Mouse (Mus musculus) lung, postnatal 0 days (tissue): ENCODE measurements around the gene Sox11. TPM values are rescaled to one million over a fixed set of nuclear protein-coding genes. Genes with fewer than 3 reads are reported as not detected.

Experiments
- ATAC-seq: fragments of 200-750 bp; cut with Nextera tagmentation; 2 replicates; pipeline ENCODE4 v1.8.0; 2017; ENCODE audit warnings: moderate library complexity
- DNase-seq: peaks from one replicate; pipeline ENCODE4 v3.0.0-alpha.2; 2016; ENCODE audit warnings: low spot score
- H3K27ac ChIP-seq: fragments of 300-500 bp; sonication (generic); 2 replicates; pipeline ENCODE4 v1.5.1; 2014; ENCODE audit warnings: antibody characterized with exemption, mild to moderate bottlenecking, low read length, mixed read lengths
- H3K27me3 ChIP-seq: fragments of 300-500 bp; sonication (generic); replicated peaks from 2 replicates; pipeline ENCODE4 v1.6.1; 2014; ENCODE audit warnings: low read length, mixed read lengths; ENCODE audit not compliant: insufficient read depth
- H3K36me3 ChIP-seq: fragments of 300-500 bp; sonication (generic); 2 replicates; pipeline ENCODE4 v1.6.1; 2014; ENCODE audit warnings: low read length, mixed read lengths; ENCODE audit not compliant: insufficient read depth
- H3K4me1 ChIP-seq: fragments of 300-500 bp; sonication (generic); 2 replicates; pipeline ENCODE4 v1.6.1; 2014; ENCODE audit warnings: antibody characterized with exemption, low read depth, low read length, mixed read lengths; ENCODE audit not compliant: insufficient read depth
- H3K4me2 ChIP-seq: fragments of 300-500 bp; sonication (generic); replicated peaks from 2 replicates; pipeline ENCODE4 v1.6.1; 2014; ENCODE audit warnings: low read depth, mild to moderate bottlenecking, low read length, moderate library complexity, mixed read lengths
- H3K4me3 ChIP-seq: fragments of 300-500 bp; sonication (generic); 2 replicates; pipeline ENCODE4 v1.5.1; 2014; ENCODE audit warnings: low read depth, low read length
- H3K9ac ChIP-seq: fragments of 300-500 bp; sonication (generic); replicated peaks from 2 replicates; pipeline ENCODE4 v1.6.1; 2014; ENCODE audit warnings: low read depth, mild to moderate bottlenecking
- H3K9me3 ChIP-seq: fragments of 300-500 bp; sonication (generic); 2 replicates; pipeline ENCODE4 v1.6.1; 2016; ENCODE audit warnings: low read length, mixed read lengths
- CTCF ChIP-seq: IDR thresholded peaks from 2 replicates; pipeline ENCODE4 v1.5.1; 2016; ENCODE audit warnings: antibody characterized with exemption, mild to moderate bottlenecking
- EP300 ChIP-seq: IDR thresholded peaks from 2 replicates; pipeline ENCODE4 v1.6.1; 2016; ENCODE audit warnings: antibody characterized with exemption, mild to moderate bottlenecking, control low read depth
- WGBS: fragments of 180-500 bp; shearing (Covaris S2); extraction: QIAGEN DNeasy Blood & Tissue Kit; methylation state at CpG from one replicate; pipeline ENCODE4 v1.1.7; 2014; 5-methylcytosine and 5-hydroxymethylcytosine counted together
- polyA plus RNA-seq: library from polyadenylated mRNA; unstranded; fragments of >200 nt; fragmentation: Nextera tagmentation; extraction: Ambion mirVana; gene quantifications from 2 replicates; pipeline ENCODE4 v1.2.1, GENCODE M21; 2015

The Sox11 gene
- polyA plus RNA-seq, 1 experiment from 2014 or later: 9.2 TPM

DNA sequence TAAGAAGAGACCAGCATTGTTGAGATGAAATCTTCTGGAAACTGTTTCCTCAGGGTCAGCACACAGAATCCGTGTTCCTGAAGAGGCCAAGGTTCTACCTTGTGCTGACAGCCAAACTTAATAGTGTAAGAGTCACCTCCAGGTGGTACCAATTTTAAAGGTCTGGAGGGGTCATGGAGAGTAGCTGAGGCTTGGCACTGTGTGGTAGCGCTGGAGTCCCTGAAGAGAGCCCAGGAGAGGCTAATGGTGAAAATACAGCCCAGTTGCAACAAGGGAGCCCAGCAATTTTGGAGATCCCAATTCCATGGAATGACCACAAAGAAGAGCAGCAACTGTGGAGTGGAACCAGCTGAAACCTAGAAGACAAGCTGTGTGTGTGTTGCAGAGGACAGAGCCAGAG, 25.1 kb upstream of the Sox11 start:
- no peaks in the 10 kb centered on the region for H3K4me1 ChIP-seq
- 80% methylated on average over 2 of the region's 2 CpGs for WGBS
- DNase-seq (no peak), ATAC-seq (no peak)
- TF ChIP-seq EP300 (no peak), CTCF (no peak)
- H3K9me3 ChIP-seq: no peaks in the 10 kb centered on the region
- H3K36me3 ChIP-seq: no peaks in the 10 kb centered on the region
- no peaks in the 10 kb centered on the region for H3K27me3 ChIP-seq
- no peak overlapping the region for H3K27ac ChIP-seq
- no peak overlapping the region for H3K9ac ChIP-seq
- no peak overlapping the region for H3K4me3 ChIP-seq
- H3K4me2 ChIP-seq: no peak overlapping the region

- ATAC-seq: no peak
- Histone ChIP-seq H3K4me3 (no peak overlapping the region), H3K9ac (no peak overlapping the region), H3K27ac (no peak overlapping the region), H3K4me1 (no peaks in the 10 kb centered on the region), H3K36me3 (no peaks in the 10 kb centered on the region), H3K27me3 (no peaks in the 10 kb centered on the region), H3K9me3 (no peaks in the 10 kb centered on the region), H3K4me2 (no peak overlapping the region)
- TF ChIP-seq CTCF (no peak), EP300 (no peak)
- no peak for DNase-seq
- WGBS: 88% methylated on average over 16 of the region's 16 CpGs
Measured at GRCm38 (mm10) chr12:27363840-27364640, 21.7 kb upstream of the Sox11 start.

- no peak for ATAC-seq
- peak; percentile 11 for DNase-seq
- TF ChIP-seq EP300 (no peak), CTCF (no peak)
- Histone ChIP-seq H3K4me1 (no peaks in the 10 kb centered on the region), H3K4me2 (no peak overlapping the region), H3K9me3 (no peaks in the 10 kb centered on the region), H3K27ac (no peak overlapping the region), H3K9ac (no peak overlapping the region), H3K27me3 (no peaks in the 10 kb centered on the region), H3K4me3 (no peak overlapping the region), H3K36me3 (no peaks in the 10 kb centered on the region)
- WGBS: 23% methylated on average over 12 of the region's 12 CpGs
Measured at GRCm38 (mm10) chr12:27357076-27357637, 14.8 kb upstream of the Sox11 start.

DNA sequence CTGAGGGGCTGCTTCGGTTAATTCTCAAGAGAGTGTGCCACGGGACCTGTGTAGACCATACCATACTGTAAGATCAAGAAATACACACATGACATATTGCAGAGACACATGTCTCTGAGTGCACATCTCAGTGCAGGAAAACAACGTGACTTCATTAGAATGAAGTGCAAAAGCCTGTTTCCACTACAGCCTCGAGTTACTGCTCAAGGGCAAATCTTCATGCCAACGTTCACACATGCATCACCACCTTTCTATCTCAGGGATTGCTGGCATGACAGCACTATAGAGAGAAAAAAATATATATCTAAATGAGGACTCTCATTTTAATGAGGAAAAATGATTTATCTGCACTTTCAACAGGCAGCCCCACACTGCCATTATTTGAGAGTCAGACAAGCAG, 14.2 kb upstream of the Sox11 start:
- H3K36me3 ChIP-seq: no peaks in the 10 kb centered on the region
- no peak overlapping the region for H3K9ac ChIP-seq
- no peaks in the 10 kb centered on the region for H3K4me1 ChIP-seq
- WGBS: 77% methylated on average over 5 of the region's 5 CpGs
- H3K4me3 ChIP-seq: no peak overlapping the region
- no peak overlapping the region for H3K4me2 ChIP-seq
- no peak for TF ChIP-seq EP300
- TF ChIP-seq CTCF: no peak
- no peak overlapping the region for H3K27ac ChIP-seq
- H3K27me3 ChIP-seq: no peaks in the 10 kb centered on the region
- no peak for ATAC-seq
- no peaks in the 10 kb centered on the region for H3K9me3 ChIP-seq
- DNase-seq: no peak

- no peaks in the 10 kb centered on the region for H3K4me1 ChIP-seq
- H3K36me3 ChIP-seq: no peaks in the 10 kb centered on the region
- WGBS: 15% methylated on average over 17 of the region's 17 CpGs
- peak overlapping the region; percentile 96 for H3K4me2 ChIP-seq
- no peak for TF ChIP-seq EP300
- TF ChIP-seq CTCF: no peak
- no peaks in the 10 kb centered on the region for H3K27me3 ChIP-seq
- peak overlapping the region; percentile 67 for H3K4me3 ChIP-seq
- ATAC-seq: no peak
- no peak for DNase-seq
- H3K9ac ChIP-seq: no peak overlapping the region
- no peaks in the 10 kb centered on the region for H3K9me3 ChIP-seq
- 0 out of 2 replicates have a peak overlapping the region, but pooled peaks have one; percentile 47 for H3K27ac ChIP-seq
Measured at GRCm38 (mm10) chr12:27343606-27344410, 1.4 kb upstream of the Sox11 start.
